Mouse (Mus musculus) gastrocnemius, adult 8-10 months (tissue): ENCODE measurements around the gene Ccnyl1. TPM values are rescaled to one million over a fixed set of nuclear protein-coding genes. Genes with fewer than 3 reads are reported as not detected.

Source experiments
- DNase-seq, 2 experiments: peaks; one replicate each; pipeline ENCODE4 v3.0.0; 2022; ENCODE audit warnings: low spot score in 2 of 2
- total RNA-seq, 4 experiments: library from RNA; stranded (reverse); gene quantifications; 2 replicates each; pipeline ENCODE4 v1.2.4; 2022

Ccnyl1 gene
- total RNA-seq, 4 experiments from 2014 or later = 17.3 to 28.6 (median 22.4) TPM

DNA sequence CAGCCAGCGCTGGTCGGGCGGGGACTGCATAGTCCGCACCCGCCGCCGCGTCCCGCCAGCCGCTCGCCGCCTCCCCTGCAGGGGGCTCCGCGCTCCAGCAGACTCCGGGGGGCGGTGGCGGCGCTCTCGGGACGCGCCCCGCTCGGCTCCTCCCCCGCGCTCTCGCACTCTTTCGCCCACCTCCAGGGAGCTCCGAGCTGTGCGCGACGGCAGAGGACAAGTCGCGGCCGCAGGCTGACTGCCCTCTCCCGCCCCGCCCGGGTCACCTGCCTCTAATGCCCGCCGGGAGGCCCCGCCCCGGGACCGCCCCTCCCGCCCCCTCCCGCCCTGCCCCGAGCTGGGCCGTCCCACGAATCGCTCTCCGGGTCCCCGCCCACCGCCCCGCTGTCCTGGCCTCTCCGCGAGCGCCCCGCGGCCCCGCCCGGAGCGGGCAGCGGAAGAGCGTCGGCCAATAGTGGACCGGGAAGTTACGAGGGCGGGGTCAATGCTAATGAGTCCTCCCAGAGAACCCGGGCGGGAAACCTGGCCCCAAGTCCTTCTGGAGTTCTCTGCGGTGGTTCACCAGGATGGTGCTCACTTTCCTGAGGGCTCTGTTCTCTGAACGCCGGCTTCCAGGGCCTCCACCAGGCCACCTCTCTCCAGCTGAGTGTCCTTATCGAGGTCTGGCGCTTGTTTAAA, 47.4 kb downstream of the Ccnyl1 start, which contains the start of gene Fzd5:
Fzd5 (minus strand) TSS at position 250 of the 678 bp plus-strand sequence.
- DNase-seq = peak; percentile 86 to 93

- DNase-seq = peak in 1 of 2 experiments; percentile 8
These were observed 47.9 kb downstream of the Ccnyl1 start for GRCm38 (mm10) chr1:64738180-64738555.

GRCm38 (mm10) chr1:64738661-64739082, 48.4 kb downstream of the Ccnyl1 start:
- peak in 1 of 2 experiments; percentile 9 for DNase-seq

DNA sequence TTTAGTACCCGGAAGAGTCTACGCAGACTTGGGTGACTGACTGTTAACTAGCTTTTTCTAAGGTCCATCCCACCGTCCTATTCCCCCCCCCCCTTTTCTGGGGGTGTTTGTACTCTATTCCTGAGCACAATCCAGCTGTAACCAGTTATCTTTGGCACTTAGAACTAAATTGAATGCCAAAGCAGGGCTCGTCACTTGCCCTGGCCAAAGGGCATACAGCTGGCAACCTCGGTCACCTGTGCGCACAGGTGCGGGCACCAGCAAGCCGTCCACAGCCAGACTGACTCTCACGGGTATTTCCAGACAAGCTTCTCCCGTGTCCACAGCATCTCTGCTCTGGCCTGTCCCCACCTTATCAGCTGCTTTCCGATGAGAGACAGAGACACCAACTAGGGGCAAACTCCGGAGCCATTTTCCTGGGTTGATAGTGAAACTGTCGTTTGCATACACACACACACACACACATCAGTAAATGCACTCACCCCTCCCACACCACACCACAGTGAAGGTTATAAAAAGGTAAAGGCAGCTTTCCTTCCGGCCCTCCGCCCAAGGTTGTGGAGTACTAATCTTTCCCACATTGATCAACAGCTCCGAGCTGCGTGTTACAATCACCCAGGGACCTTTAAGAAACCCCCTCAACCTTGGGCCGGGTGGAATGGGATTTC, 52.6 kb downstream of the Ccnyl1 start:
- no peak for DNase-seq

DNA sequence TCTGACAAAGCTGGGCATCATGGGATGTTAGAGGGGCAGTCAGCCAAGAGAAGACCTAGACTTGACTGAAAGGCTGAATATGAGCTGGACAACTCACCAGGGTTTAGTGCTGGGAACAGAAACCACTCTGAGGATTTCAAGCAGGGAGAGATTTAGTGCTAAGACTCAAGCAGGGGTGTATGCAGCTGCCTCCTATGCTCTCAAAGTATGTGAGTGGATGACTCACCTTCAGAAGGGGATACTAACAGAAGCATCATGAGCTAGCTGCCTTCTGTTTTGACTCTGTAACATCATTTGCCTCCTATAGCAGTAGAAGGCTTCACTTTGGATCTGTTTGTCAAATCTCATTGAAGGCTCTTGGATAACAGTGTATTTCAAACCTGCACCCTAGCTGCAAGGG, 54.4 kb downstream of the Ccnyl1 start:
- DNase-seq = no peak

GRCm38 (mm10) chr1:64753109-64753508, 62.9 kb downstream of the Ccnyl1 start:
- peak in 1 of 2 experiments; percentile 21 for DNase-seq

GRCm38 (mm10) chr1:64753668-64754067, 63.4 kb downstream of the Ccnyl1 start:
- no peak for DNase-seq

GRCm38 (mm10) chr1:64754658-64755057, 64.4 kb downstream of the Ccnyl1 start:
- DNase-seq = no peak

- DNase-seq = no peak
These were observed 65.8 kb downstream of the Ccnyl1 start for GRCm38 (mm10) chr1:64755971-64756639.

DNA sequence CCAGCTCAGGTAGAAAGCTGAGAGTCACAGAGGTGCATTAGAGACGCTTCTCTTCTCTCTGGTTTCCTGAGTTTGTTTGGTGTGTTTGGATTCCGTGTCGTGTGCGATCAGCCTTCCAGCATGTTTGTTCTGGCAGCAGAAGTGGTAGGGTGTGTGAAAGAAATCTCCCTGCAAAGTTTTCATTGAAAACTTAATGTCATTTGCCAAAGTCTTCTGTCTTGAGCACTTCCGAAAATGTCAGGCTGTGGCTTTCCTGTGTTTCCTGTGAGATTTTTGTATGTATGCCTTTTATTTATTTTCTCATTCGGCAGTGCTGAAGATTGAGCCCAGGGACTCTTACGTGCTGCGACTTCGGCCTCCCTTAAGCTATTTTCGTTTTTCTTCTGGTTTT, 66.4 kb downstream of the Ccnyl1 start:
- DNase-seq = no peak

DNA sequence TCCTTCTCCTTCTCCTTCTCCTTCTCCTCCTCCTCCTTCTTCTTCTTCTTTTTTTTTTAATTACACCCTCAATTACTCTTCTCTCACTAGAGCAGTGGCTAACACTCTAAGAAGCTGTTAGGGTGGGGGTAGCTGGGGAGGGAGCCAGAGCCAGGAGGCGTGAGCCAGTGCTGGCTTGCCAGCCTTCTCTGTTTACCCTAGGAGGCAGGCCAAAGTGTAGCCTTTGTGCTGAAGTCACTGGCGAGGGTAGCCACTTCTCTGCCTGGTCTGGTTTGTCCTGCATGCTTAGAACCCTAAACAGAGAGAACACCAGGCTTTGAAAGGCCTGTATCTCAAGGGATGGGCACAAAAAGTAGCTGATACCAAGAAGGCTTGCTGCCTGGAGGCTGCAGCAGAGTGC, 67.0 kb downstream of the Ccnyl1 start:
- DNase-seq = peak in 1 of 2 experiments; percentile 9

- DNase-seq = no peak
These were observed 67.5 kb downstream of the Ccnyl1 start for GRCm38 (mm10) chr1:64757766-64758165.

- no peak for DNase-seq
These were observed 71.4 kb downstream of the Ccnyl1 start for GRCm38 (mm10) chr1:64761646-64762045.

GRCm38 (mm10) chr1:64770169-64770568, 79.9 kb downstream of the Ccnyl1 start:
- no peak for DNase-seq

GRCm38 (mm10) chr1:64773305-64773704, 83.0 kb downstream of the Ccnyl1 start:
- DNase-seq = no peak

Other genes with a start within 250 kb of the Ccnyl1 start
- gene Creb1, start 157.8 kb upstream of the Ccnyl1 start, total RNA-seq = 10 to 100 TPM; 15.1 to 19.7 (median 17.5) TPM
- gene Mettl21a, start 73.2 kb upstream of the Ccnyl1 start, total RNA-seq = 10 to 100 TPM in 2 of 4 experiments, 1 to 10 TPM in 2; 8.0 to 14.6 (median 10.0) TPM
- 1 to 10 TPM; 1.2 to 2.0 (median 1.8) TPM for gene Fzd5, start 47.3 kb downstream of the Ccnyl1 start, total RNA-seq